Mouse (Mus musculus) myocyte (in vitro differentiated cells): Measurements from ENCODE around the gene Dgkg. TPM values are rescaled to one million over a fixed set of nuclear protein-coding genes. Genes with fewer than 3 reads are reported as not detected.

Experiments
- H3K27me3 ChIP-seq: one replicate; pipeline ENCODE4 v1.6.1; 2011; ENCODE audit not compliant: control insufficient read depth, insufficient read depth, insufficient read length
- H3K36me3 ChIP-seq: one replicate; pipeline ENCODE4 v1.6.1; 2011; ENCODE audit not compliant: control insufficient read depth, insufficient read depth
- H3K4me2 ChIP-seq: one replicate; pipeline ENCODE4 v1.6.1; 2011; ENCODE audit warnings: low read depth, control low read depth
- H3K4me3 ChIP-seq: one replicate; pipeline ENCODE4 v1.5.1; 2011; ENCODE audit warnings: mild to moderate bottlenecking, control low read depth, moderate library complexity
- H3K79me2 ChIP-seq: one replicate; pipeline ENCODE4 v1.6.1; 2011; ENCODE audit not compliant: control insufficient read depth, insufficient read depth
- H3ac ChIP-seq: one replicate; pipeline ENCODE4 v1.6.1; 2011; ENCODE audit not compliant: control insufficient read depth, insufficient read length
- CEBPB ChIP-seq: IDR thresholded peaks from 2 replicates; pipeline ENCODE4 v1.6.1; 2011; ENCODE audit warnings: mild to moderate bottlenecking, moderate library complexity; ENCODE audit not compliant: poor library complexity, insufficient read depth, severe bottlenecking
- E2F4 ChIP-seq: IDR thresholded peaks from one replicate; pipeline ENCODE4 v1.6.1; 2011; ENCODE audit warnings: mild to moderate bottlenecking, control low read depth, moderate library complexity; ENCODE audit not compliant: insufficient read depth
- MAX ChIP-seq: IDR thresholded peaks from one replicate; pipeline ENCODE4 v1.6.1; 2011; ENCODE audit warnings: low read depth, mild to moderate bottlenecking, control low read depth
- MYOD1 ChIP-seq, 3 experiments: IDR thresholded peaks; one replicate each; pipeline ENCODE4 v1.6.1; 2011; ENCODE audit warnings: control low read depth in 2 of 3, low read depth in 2 of 3, mild to moderate bottlenecking in 2 of 3, moderate library complexity in 1 of 3; ENCODE audit not compliant: insufficient read length in 2 of 3, control insufficient read depth in 1 of 3
- MYOG ChIP-seq, 3 experiments: IDR thresholded peaks; one replicate each; pipeline ENCODE4 v1.6.1; 2011; ENCODE audit warnings: control low read depth in 2 of 3, low read depth in 2 of 3, mild to moderate bottlenecking in 2 of 3; ENCODE audit not compliant: insufficient read length in 2 of 3, control insufficient read depth in 1 of 3, insufficient read depth in 1 of 3
- POLR2A ChIP-seq: IDR thresholded peaks from one replicate; pipeline ENCODE4 v1.6.1; 2011; ENCODE audit warnings: low read depth, mild to moderate bottlenecking, control low read depth, moderate library complexity; ENCODE audit not compliant: insufficient read length
- POLR2AphosphoS2 ChIP-seq: IDR thresholded peaks from one replicate; pipeline ENCODE4 v1.6.1; 2011; ENCODE audit warnings: low read depth, control low read depth; ENCODE audit not compliant: insufficient read length
- REST ChIP-seq: IDR thresholded peaks from one replicate; pipeline ENCODE4 v1.6.1; 2011; ENCODE audit warnings: mild to moderate bottlenecking, control low read depth, moderate library complexity; ENCODE audit not compliant: insufficient read depth, insufficient read length
- SRF ChIP-seq: IDR thresholded peaks from one replicate; pipeline ENCODE4 v1.6.1; 2011; ENCODE audit warnings: low read depth; ENCODE audit not compliant: control insufficient read depth, insufficient read length
- TCF12 ChIP-seq: IDR thresholded peaks from one replicate; pipeline ENCODE4 v1.6.1; 2011; ENCODE audit warnings: mild to moderate bottlenecking, control low read depth; ENCODE audit not compliant: poor library complexity, insufficient read depth, severe bottlenecking
- TCF3 ChIP-seq: IDR thresholded peaks from one replicate; pipeline ENCODE4 v1.6.1; 2011; ENCODE audit warnings: low read depth, control low read depth; ENCODE audit not compliant: insufficient read length
- USF1 ChIP-seq: IDR thresholded peaks from one replicate; pipeline ENCODE4 v1.6.1; 2011; ENCODE audit warnings: low read depth, mild to moderate bottlenecking, control low read depth, moderate library complexity
- polyA plus RNA-seq: library from polyadenylated mRNA; unstranded; fragments of >200 nt; fragmentation: generic; extraction: Trizol; gene quantifications from one replicate; pipeline ENCODE4 v1.2.1, GENCODE M21; 2012; ENCODE audit warnings: missing spikeins

Dgkg gene
- polyA plus RNA-seq, 1 experiment: 0.01 TPM

DNA sequence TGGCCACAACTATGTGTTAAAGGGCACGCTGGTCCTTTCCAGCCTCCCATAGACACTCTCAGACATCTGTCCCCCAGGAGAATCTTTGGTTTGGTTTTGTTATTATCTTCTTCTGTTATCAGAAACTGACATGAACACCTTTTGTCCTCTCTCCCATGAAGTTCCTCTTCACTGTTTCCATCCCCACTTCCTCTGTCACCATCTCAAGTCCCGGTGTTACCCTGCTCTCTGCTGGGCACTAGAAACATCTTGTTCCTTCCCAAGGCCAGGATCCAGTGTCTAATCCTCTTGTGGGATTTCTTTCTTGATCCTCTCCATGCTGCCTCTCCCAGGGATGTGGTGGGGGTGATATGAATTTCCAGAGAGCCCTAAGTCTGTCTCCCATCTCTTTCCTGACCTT is 32.6 kb upstream of the Dgkg start:
- Histone ChIP-seq H3ac (no peak overlapping the region), H3K27me3 (no peaks in the 10 kb centered on the region), H3K79me2 (no peaks in the 10 kb centered on the region), H3K4me2 (no peak overlapping the region), H3K36me3 (no peaks in the 10 kb centered on the region), H3K4me3 (no peak overlapping the region)
- TF ChIP-seq MYOG (IDR thresholded peaks at IDR 0.05; ENCODE audit: control insufficient read depth in 1 of 3, insufficient read depth in 1 of 3, insufficient read length in 2 of 3, low read depth in 2 of 3): no peak
- no peak for TF ChIP-seq USF1
- TF ChIP-seq POLR2A: no peak
- no peak for TF ChIP-seq MYOD1 (IDR thresholded peaks at IDR 0.05; ENCODE audit: control insufficient read depth in 1 of 3, insufficient read length in 2 of 3, low read depth in 2 of 3)
- no peak for TF ChIP-seq POLR2AphosphoS2
- no peak for TF ChIP-seq TCF3
- no peak for TF ChIP-seq TCF12
- TF ChIP-seq SRF: no peak
- no peak for TF ChIP-seq MAX
- TF ChIP-seq REST: no peak
- TF ChIP-seq E2F4: no peak
- TF ChIP-seq CEBPB: no peak

- Histone ChIP-seq H3K4me3 (no peak overlapping the region), H3K79me2 (no peaks in the 10 kb centered on the region), H3ac (no peak overlapping the region), H3K27me3 (no peaks in the 10 kb centered on the region), H3K4me2 (no peak overlapping the region), H3K36me3 (no peaks in the 10 kb centered on the region)
- no peak for TF ChIP-seq TCF3
Measured at GRCm38 (mm10) chr16:22687711-22688230, 30.8 kb upstream of the Dgkg start.

- no peaks in the 10 kb centered on the region for H3K36me3 ChIP-seq
- no peaks in the 10 kb centered on the region for H3K27me3 ChIP-seq
- H3K4me3 ChIP-seq: no peak overlapping the region
- no peak overlapping the region for H3ac ChIP-seq
- H3K4me2 ChIP-seq: no peak overlapping the region
- TF ChIP-seq CEBPB: no peak
- no peaks in the 10 kb centered on the region for H3K79me2 ChIP-seq
Measured at GRCm38 (mm10) chr16:22683605-22684004, 26.6 kb upstream of the Dgkg start.

DNA sequence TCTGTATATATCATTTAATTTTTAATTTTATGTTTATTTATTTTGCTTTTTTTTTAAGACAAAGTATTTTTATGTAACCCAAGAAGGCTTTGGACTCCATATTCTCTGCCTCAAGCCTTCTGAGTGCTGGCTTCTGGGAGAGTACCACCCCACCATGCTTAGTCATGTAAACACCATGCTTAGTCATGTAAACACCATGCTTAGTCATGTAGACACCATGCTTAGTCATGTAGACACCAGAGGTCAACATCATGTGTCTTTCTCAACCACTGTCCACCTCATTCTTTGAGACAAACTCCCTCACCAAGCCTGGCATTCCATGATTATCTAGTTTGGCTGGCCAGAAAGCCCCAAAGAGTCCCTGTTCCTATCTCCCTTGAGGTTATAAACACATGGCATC is 25.7 kb upstream of the Dgkg start:
- no peak overlapping the region for H3ac ChIP-seq
- H3K27me3 ChIP-seq: no peaks in the 10 kb centered on the region
- no peaks in the 10 kb centered on the region for H3K36me3 ChIP-seq
- TF ChIP-seq CEBPB (no peak), TCF3 (no peak), E2F4 (no peak), USF1 (no peak), TCF12 (no peak), MYOD1 (IDR thresholded peaks at IDR 0.05; ENCODE audit: control insufficient read depth in 1 of 3, insufficient read length in 2 of 3, low read depth in 2 of 3) (no peak), MYOG (IDR thresholded peaks at IDR 0.05; ENCODE audit: control insufficient read depth in 1 of 3, insufficient read depth in 1 of 3, insufficient read length in 2 of 3, low read depth in 2 of 3) (no peak), SRF (no peak)
- no peaks in the 10 kb centered on the region for H3K79me2 ChIP-seq
- no peak overlapping the region for H3K4me2 ChIP-seq
- no peak overlapping the region for H3K4me3 ChIP-seq

DNA sequence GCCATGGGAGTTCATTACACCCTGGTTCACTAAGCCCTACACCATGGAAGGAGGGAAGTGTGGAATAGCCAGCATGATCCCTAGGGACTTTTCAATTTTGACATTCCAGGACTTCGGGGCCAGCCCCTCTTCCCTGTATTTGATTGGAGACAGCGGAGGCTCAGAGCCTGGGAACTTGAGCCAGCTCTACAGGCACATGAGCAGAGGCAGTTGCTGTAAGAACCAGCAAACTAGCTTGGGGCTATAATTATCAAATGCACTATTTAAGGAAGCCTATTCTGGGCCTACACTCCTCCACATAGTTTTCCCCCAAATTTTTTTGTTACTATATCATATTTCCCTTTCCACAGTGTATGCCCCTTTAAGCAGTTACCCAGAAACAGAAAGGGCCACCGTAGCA is 22.6 kb upstream of the Dgkg start:
- no peaks in the 10 kb centered on the region for H3K27me3 ChIP-seq
- H3K4me2 ChIP-seq: no peak overlapping the region
- no peak overlapping the region for H3K4me3 ChIP-seq
- TF ChIP-seq CEBPB (no peak), E2F4 (no peak), USF1 (no peak), MAX (no peak), MYOG (IDR thresholded peaks at IDR 0.05; ENCODE audit: control insufficient read depth in 1 of 3, insufficient read depth in 1 of 3, insufficient read length in 2 of 3, low read depth in 2 of 3) (no peak), SRF (no peak)
- H3ac ChIP-seq: no peak overlapping the region
- no peaks in the 10 kb centered on the region for H3K79me2 ChIP-seq
- no peaks in the 10 kb centered on the region for H3K36me3 ChIP-seq

GRCm38 (mm10) chr16:22674636-22675035 is 17.6 kb upstream of the Dgkg start:
- H3K4me3 ChIP-seq: no peak overlapping the region
- no peaks in the 10 kb centered on the region for H3K79me2 ChIP-seq
- no peak overlapping the region for H3K4me2 ChIP-seq
- no peaks in the 10 kb centered on the region for H3K36me3 ChIP-seq
- TF ChIP-seq TCF3 (no peak), TCF12 (no peak), REST (no peak), E2F4 (no peak), CEBPB (no peak), POLR2A (no peak), MYOD1 (IDR thresholded peaks at IDR 0.05; ENCODE audit: control insufficient read depth in 1 of 3, insufficient read length in 2 of 3, low read depth in 2 of 3) (no peak)
- H3K27me3 ChIP-seq: no peaks in the 10 kb centered on the region
- no peak overlapping the region for H3ac ChIP-seq
